Mouse (Mus musculus): ENCODE measurements at regions not wholly inside any gene's neighbourhood (a gene's known extent, or its start where the extent isn't known, plus 50 kb on each side); places are given as distances from the start of the nearest gene placed in this dataset.

DNA sequence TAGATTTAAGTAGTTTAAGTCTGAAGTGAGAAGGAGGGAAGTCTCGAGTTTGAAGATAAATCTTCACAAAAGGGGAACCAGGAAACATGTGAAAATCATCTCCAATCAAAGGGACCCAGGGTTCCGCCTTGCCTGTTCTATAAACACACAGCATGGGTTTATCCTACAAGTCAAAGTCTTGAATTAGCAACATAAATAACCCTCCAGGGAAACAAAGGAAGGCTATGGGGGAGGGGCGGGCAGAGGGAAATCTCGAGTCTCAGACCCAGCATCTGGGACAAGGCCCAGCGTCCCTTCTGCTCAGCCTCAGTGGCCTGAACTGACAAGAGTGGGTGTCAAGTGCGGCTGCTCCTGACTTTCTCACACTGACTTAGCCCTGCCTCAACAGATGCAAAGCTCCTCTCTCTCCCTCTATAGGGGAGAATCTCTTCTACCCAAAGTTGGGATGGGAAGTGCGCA is 240.3 kb upstream of the Lrig3 start:
- no peak for TF ChIP-seq POLR2A (IDR thresholded peaks at IDR 0.05; ENCODE audit: insufficient read depth, low read depth, low read length)
- TF ChIP-seq CTCF (IDR thresholded peaks at IDR 0.05; ENCODE audit: insufficient read depth, low read depth, low read length), result no peak

Measured in olfactory bulb, adult 2 months (tissue).